Mouse (Mus musculus) thymus, adult 2 months (tissue): ENCODE measurements at regions not wholly inside any gene's neighbourhood (a gene's known extent, or its start where the extent isn't known, plus 50 kb on each side); places are given as distances from the start of the nearest gene placed in this dataset.
"Not testable (repeated sequence)": the region's sequence is repeated elsewhere in the genome, so short reads cannot be mapped to it uniquely, and the experiment has no call there.

Source experiments
- CTCF ChIP-seq: fragments of 200-500 bp; IDR thresholded peaks from 2 replicates; pipeline ENCODE4 v1.5.1; 2012; ENCODE audit warnings: mild to moderate bottlenecking, control low read depth, low read length, moderate library complexity, borderline replicate concordance; ENCODE audit not compliant: control insufficient read depth, poor library complexity, insufficient read depth; ENCODE audit errors: extremely low read depth
- POLR2A ChIP-seq: fragments of 200-500 bp; IDR thresholded peaks from 2 replicates; pipeline ENCODE4 v1.6.1; 2012; ENCODE audit warnings: mild to moderate bottlenecking, low read length, control low read depth, moderate library complexity; ENCODE audit not compliant: control insufficient read depth, poor library complexity, insufficient read depth; ENCODE audit errors: extremely low read depth

- not testable (repeated sequence) for TF ChIP-seq CTCF, POLR2A
These were observed 143.1 kb upstream of the Tsc22d2 start for GRCm38 (mm10) chr3:58271441-58271840.
